Mouse (Mus musculus) limb, embryonic 12.5 days (tissue): ENCODE results near the gene Hcn4. TPM values are rescaled to one million over a fixed set of nuclear protein-coding genes. Genes with fewer than 3 reads are reported as not detected.

ENCODE experiments used
- ATAC-seq: fragments of 200-750 bp; cut with Nextera tagmentation; 2 replicates; pipeline ENCODE4 v1.8.0; 2017; ENCODE audit warnings: low read depth, moderate TSS enrichment; ENCODE audit not compliant: insufficient number of reproducible peaks, insufficient read depth, low FRiP score, low TSS enrichment
- H3K27ac ChIP-seq: fragments of 300-500 bp; sonication (generic); 2 replicates; pipeline ENCODE4 v1.5.1; 2016; ENCODE audit warnings: mild to moderate bottlenecking, moderate library complexity
- H3K27me3 ChIP-seq: fragments of 300-500 bp; sonication (generic); 2 replicates; pipeline ENCODE4 v1.6.1; 2016; ENCODE audit warnings: mild to moderate bottlenecking, moderate library complexity
- H3K36me3 ChIP-seq: fragments of 300-500 bp; sonication (generic); 2 replicates; pipeline ENCODE4 v1.6.1; 2016; ENCODE audit warnings: mild to moderate bottlenecking, moderate library complexity
- H3K4me1 ChIP-seq: fragments of 300-500 bp; sonication (generic); replicated peaks from 2 replicates; pipeline ENCODE4 v1.6.1; 2016
- H3K4me2 ChIP-seq: fragments of 300-500 bp; sonication (generic); 2 replicates; pipeline ENCODE4 v1.6.1; 2016; ENCODE audit warnings: mild to moderate bottlenecking, moderate library complexity
- H3K4me3 ChIP-seq: fragments of 300-500 bp; sonication (generic); replicated peaks from 2 replicates; pipeline ENCODE4 v1.5.1; 2016; ENCODE audit warnings: mild to moderate bottlenecking
- H3K9ac ChIP-seq: fragments of 300-500 bp; sonication (generic); replicated peaks from 2 replicates; pipeline ENCODE4 v1.6.1; 2016; ENCODE audit warnings: mild to moderate bottlenecking, moderate library complexity
- H3K9me3 ChIP-seq: fragments of 300-500 bp; sonication (generic); 2 replicates; pipeline ENCODE4 v1.6.1; 2016; ENCODE audit warnings: mild to moderate bottlenecking, moderate library complexity
- WGBS: fragments of 180-500 bp; shearing (Covaris S2); methylation state at CpG from one replicate; pipeline ENCODE4 v1.1.7; 2016; 5-methylcytosine and 5-hydroxymethylcytosine counted together
- polyA plus RNA-seq: library from polyadenylated mRNA; unstranded; fragments of >200 nt; fragmentation: Nextera tagmentation; extraction: Ambion mirVana; gene quantifications from 2 replicates; pipeline ENCODE4 v1.2.1, GENCODE M21; 2016

The Hcn4 gene
- polyA plus RNA-seq, 1 experiment from 2014 or later: 0.29 TPM

GRCm38 (mm10) chr9:58816458-58816857 is 6.8 kb upstream of the Hcn4 start:
- Histone ChIP-seq H3K27me3 (peaks cover 61% of the 10 kb centered on the region), H3K9me3 (no peaks in the 10 kb centered on the region), H3K27ac (no peak overlapping the region), H3K4me3 (no peak overlapping the region), H3K9ac (no peak overlapping the region), H3K4me1 (peaks cover 8% of the 10 kb centered on the region; the same call in 1 of the 2 replicates), H3K4me2 (no peak overlapping the region), H3K36me3 (no peaks in the 10 kb centered on the region)
- no peak for ATAC-seq
- 58% methylated on average over 9 of the region's 9 CpGs for whole genome bisulfite sequencing

DNA sequence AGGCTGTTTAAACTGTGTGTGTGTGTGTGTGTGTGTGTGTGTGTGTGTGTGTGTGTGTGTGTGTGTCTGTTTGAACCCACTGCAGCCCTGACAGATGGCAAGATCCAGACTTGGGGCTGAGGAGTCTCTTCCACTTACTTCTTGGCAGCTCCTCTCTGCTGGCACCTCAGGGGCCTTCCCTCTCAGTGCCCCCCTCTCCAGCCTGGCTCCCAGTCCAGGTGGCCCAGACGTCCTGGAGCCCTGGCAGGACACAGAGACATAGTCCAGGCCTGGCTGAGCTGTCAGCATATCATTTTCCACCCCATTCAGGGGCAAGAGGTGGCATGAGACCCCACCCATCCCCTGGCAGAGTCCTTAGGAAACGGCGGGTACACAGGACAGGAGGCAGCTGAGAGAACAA is 5.5 kb upstream of the Hcn4 start:
- Histone ChIP-seq H3K36me3 (no peaks in the 10 kb centered on the region), H3K4me3 (no peak overlapping the region), H3K9ac (no peak overlapping the region), H3K4me1 (peaks cover 14% of the 10 kb centered on the region), H3K27ac (no peak overlapping the region), H3K27me3 (peaks cover 73% of the 10 kb centered on the region), H3K9me3 (no peaks in the 10 kb centered on the region), H3K4me2 (no peak overlapping the region)
- 61% methylated on average over 2 of the region's 3 CpGs for WGBS
- ATAC-seq: no peak

GRCm38 (mm10) chr9:58822431-58823091 is 651 bp upstream of the Hcn4 start:
- under 1% methylated on average over 59 of the region's 62 CpGs for WGBS
- H3K4me2 ChIP-seq: peak overlapping the region; percentile 98
- ATAC-seq: peak; percentile 85
- no peaks in the 10 kb centered on the region for H3K9me3 ChIP-seq
- peak overlapping the region; percentile 78 for H3K4me3 ChIP-seq
- H3K9ac ChIP-seq: peak overlapping the region; percentile 69
- H3K4me1 ChIP-seq: peaks cover 24% of the 10 kb centered on the region
- H3K36me3 ChIP-seq: no peaks in the 10 kb centered on the region
- H3K27ac ChIP-seq: peak overlapping the region; percentile 56; the same call in 1 of the 2 replicates
- peaks cover 96% of the 10 kb centered on the region for H3K27me3 ChIP-seq

DNA sequence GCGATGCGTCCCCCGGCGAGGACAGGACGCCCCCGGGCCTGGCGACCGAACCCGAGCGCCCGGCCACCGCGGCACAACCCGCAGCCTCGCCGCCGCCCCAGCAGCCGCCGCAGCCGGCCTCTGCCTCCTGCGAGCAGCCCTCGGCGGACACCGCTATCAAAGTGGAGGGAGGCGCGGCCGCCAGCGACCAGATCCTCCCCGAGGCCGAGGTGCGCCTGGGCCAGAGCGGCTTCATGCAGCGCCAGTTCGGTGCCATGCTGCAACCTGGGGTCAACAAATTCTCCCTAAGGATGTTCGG is 655 bp downstream of the Hcn4 start:
- under 1% methylated on average over 35 of the region's 35 CpGs for WGBS

DNA sequence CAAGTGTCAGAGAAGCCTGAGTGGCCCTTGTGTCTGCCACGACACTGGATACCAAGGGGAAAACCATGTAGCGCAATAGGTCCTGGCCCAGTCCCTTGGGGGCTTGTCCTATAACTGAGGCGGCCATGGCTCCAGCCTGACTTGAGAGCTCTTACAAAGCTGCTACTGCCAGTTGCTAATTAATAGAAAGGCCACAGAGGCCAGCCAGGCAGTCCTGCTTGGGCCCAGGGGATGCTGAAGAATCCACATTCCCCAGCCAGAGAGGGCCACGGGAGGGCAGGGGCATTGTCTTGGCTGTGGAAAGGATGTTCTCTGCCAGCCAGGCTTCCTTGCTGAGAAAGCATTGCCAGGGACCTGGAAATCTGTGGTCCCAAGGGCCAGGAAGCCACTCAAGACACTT is 6.4 kb downstream of the Hcn4 start:
- no peak overlapping the region for H3K4me2 ChIP-seq
- peaks cover 2% of the 10 kb centered on the region; the same call in 1 of the 2 replicates for H3K4me1 ChIP-seq
- ATAC-seq: no peak
- peaks cover 36% of the 10 kb centered on the region for H3K27me3 ChIP-seq
- H3K9ac ChIP-seq: no peak overlapping the region
- 58% methylated on average over 4 of the region's 4 CpGs for WGBS
- no peaks in the 10 kb centered on the region for H3K36me3 ChIP-seq
- no peak overlapping the region for H3K27ac ChIP-seq
- H3K4me3 ChIP-seq: no peak overlapping the region
- H3K9me3 ChIP-seq: no peaks in the 10 kb centered on the region

More for the DNA sequence above, 655 bp downstream of the Hcn4 start:
- Histone ChIP-seq H3K36me3 (no peaks in the 10 kb centered on the region), H3K4me2 (peak overlapping the region; percentile 98), H3K9me3 (no peaks in the 10 kb centered on the region), H3K27me3 (peaks cover 89% of the 10 kb centered on the region), H3K9ac (peak overlapping the region; percentile 69), H3K4me1 (peaks cover 24% of the 10 kb centered on the region), H3K4me3 (peak overlapping the region; percentile 78), H3K27ac (no peak overlapping the region)
- ATAC-seq: no peak

- no peak overlapping the region for H3K9ac ChIP-seq
- peaks cover 3% of the 10 kb centered on the region; the same call in 1 of the 2 replicates for H3K4me1 ChIP-seq
- no peak overlapping the region for H3K27ac ChIP-seq
- peaks cover 4% of the 10 kb centered on the region for H3K27me3 ChIP-seq
- no peak overlapping the region for H3K4me3 ChIP-seq
- WGBS: 53% methylated on average over 3 of the region's 3 CpGs
- no peaks in the 10 kb centered on the region for H3K36me3 ChIP-seq
- no peak for ATAC-seq
- H3K4me2 ChIP-seq: no peak overlapping the region
- no peaks in the 10 kb centered on the region for H3K9me3 ChIP-seq
Observed at GRCm38 (mm10) chr9:58832939-58833338, 9.7 kb downstream of the Hcn4 start.

- peaks cover 7% of the 10 kb centered on the region; the same call in 1 of the 2 replicates for H3K27me3 ChIP-seq
- H3K27ac ChIP-seq: no peak overlapping the region
- H3K4me2 ChIP-seq: no peak overlapping the region
- ATAC-seq: no peak
- H3K9me3 ChIP-seq: no peaks in the 10 kb centered on the region
- H3K4me3 ChIP-seq: no peak overlapping the region
- no peaks in the 10 kb centered on the region for H3K36me3 ChIP-seq
- no peak overlapping the region for H3K9ac ChIP-seq
- H3K4me1 ChIP-seq: 0 out of 2 replicates have a peak, but pooled peaks cover 3% of the 10 kb centered on the region
- 71% methylated on average over 5 of the region's 5 CpGs for WGBS
Observed at GRCm38 (mm10) chr9:58837174-58837573, 14.0 kb downstream of the Hcn4 start.

GRCm38 (mm10) chr9:58838504-58838903 is 15.3 kb downstream of the Hcn4 start:
- 0 out of 2 replicates have a peak, but pooled peaks cover 3% of the 10 kb centered on the region for H3K4me1 ChIP-seq
- no peaks in the 10 kb centered on the region for H3K9me3 ChIP-seq
- no peak overlapping the region for H3K4me3 ChIP-seq
- no peak for ATAC-seq
- H3K9ac ChIP-seq: no peak overlapping the region
- peaks cover 4% of the 10 kb centered on the region; the same call in 1 of the 2 replicates for H3K27me3 ChIP-seq
- H3K36me3 ChIP-seq: no peaks in the 10 kb centered on the region
- no peak overlapping the region for H3K4me2 ChIP-seq
- no peak overlapping the region for H3K27ac ChIP-seq
- 86% methylated on average over 5 of the region's 5 CpGs for WGBS

DNA sequence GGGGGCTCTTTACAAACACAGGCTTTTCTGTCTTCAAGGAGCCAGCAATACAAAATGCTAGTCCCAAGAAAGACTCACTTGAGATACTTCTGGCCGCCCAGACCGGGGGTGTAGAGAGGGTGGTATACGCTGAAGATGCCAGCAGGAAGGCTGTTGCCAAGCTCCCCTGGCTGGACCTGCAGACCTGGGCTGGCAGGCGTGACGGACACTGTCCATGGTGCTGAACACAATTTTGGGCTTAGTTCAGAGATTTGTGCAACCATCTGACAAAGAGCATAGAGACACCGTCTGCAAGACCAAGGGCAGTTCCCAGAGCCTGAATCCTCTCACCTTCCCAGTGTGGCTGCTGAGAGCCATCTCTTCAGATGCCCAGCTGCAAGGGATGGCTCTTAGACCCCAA is 18.4 kb downstream of the Hcn4 start:
- WGBS: 20% methylated on average over 6 of the region's 6 CpGs
- no peak overlapping the region for H3K4me3 ChIP-seq
- no peak overlapping the region for H3K9ac ChIP-seq
- ATAC-seq: no peak
- H3K27ac ChIP-seq: no peak overlapping the region
- peaks cover 4% of the 10 kb centered on the region; the same call in 1 of the 2 replicates for H3K27me3 ChIP-seq
- H3K9me3 ChIP-seq: no peaks in the 10 kb centered on the region
- H3K4me1 ChIP-seq: no peaks in the 10 kb centered on the region
- H3K4me2 ChIP-seq: no peak overlapping the region
- no peaks in the 10 kb centered on the region for H3K36me3 ChIP-seq

- H3K4me1 ChIP-seq: no peaks in the 10 kb centered on the region
- no peak for ATAC-seq
- no peaks in the 10 kb centered on the region for H3K36me3 ChIP-seq
- H3K27me3 ChIP-seq: peaks cover 2% of the 10 kb centered on the region; the same call in 1 of the 2 replicates
- no peak overlapping the region for H3K4me2 ChIP-seq
- 95% methylated on average over 3 of the region's 3 CpGs for WGBS
- H3K27ac ChIP-seq: no peak overlapping the region
- H3K9ac ChIP-seq: no peak overlapping the region
- no peak overlapping the region for H3K4me3 ChIP-seq
- no peaks in the 10 kb centered on the region for H3K9me3 ChIP-seq
Observed at GRCm38 (mm10) chr9:58844597-58844996, 21.4 kb downstream of the Hcn4 start.

DNA sequence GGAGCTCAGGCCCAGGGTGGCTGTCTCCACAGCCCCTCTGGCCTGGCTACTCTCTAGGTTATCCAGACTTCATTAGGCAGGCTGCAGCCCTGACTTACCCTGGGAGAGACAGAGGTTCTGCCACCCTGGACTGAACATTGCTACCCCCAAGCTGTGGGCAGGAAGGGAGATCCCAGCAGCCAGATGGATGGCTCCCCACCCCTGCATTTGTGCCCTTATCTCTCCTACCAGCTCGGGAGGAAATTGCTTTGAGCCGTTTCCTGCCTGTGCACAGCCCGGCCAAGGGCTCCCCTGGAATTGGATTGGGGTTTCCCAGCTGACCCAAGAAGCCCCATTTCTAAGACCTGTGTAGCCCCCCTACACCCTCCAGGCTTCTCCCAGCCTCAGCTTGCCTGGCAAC is 23.8 kb downstream of the Hcn4 start:
- Histone ChIP-seq H3K27me3 (no peaks in the 10 kb centered on the region), H3K9me3 (no peaks in the 10 kb centered on the region), H3K4me2 (no peak overlapping the region), H3K4me1 (no peaks in the 10 kb centered on the region), H3K27ac (no peak overlapping the region), H3K9ac (no peak overlapping the region), H3K4me3 (no peak overlapping the region), H3K36me3 (no peaks in the 10 kb centered on the region)
- ATAC-seq: no peak
- WGBS: 51% methylated on average over 3 of the region's 3 CpGs

DNA sequence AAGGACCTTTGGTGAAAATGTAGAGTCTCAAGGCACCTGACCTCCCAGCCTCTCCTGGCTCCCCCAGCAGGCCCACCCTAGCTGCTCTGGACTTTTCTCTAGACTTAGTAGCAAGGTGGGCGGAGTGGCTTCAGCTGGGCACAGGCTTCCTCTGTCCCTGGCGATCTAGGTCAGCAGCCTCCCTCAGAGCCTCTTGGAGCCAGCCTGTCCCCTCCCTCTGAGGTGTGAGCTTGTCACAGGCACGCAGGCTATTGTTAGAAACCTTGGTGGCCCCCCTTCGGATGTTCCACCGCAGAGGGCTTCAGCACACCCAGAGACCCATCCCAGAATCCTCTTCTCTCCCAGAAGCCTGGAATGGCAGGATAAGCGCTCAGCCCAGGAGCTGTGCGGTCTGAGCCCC is 24.5 kb downstream of the Hcn4 start:
- H3K36me3 ChIP-seq: no peaks in the 10 kb centered on the region
- WGBS: 64% methylated on average over 7 of the region's 7 CpGs
- H3K27me3 ChIP-seq: no peaks in the 10 kb centered on the region
- no peaks in the 10 kb centered on the region for H3K9me3 ChIP-seq
- no peaks in the 10 kb centered on the region for H3K4me1 ChIP-seq
- no peak overlapping the region for H3K9ac ChIP-seq
- no peak for ATAC-seq
- no peak overlapping the region for H3K27ac ChIP-seq
- no peak overlapping the region for H3K4me3 ChIP-seq
- no peak overlapping the region for H3K4me2 ChIP-seq
